Mouse (Mus musculus) liver, postnatal 0 days (tissue): Measurements from ENCODE around the gene Rere. TPM values are rescaled to one million over a fixed set of nuclear protein-coding genes. Genes with fewer than 3 reads are reported as not detected.

ENCODE experiments used
- ATAC-seq: fragments of 200-750 bp; cut with Nextera tagmentation; 2 replicates; pipeline ENCODE4 v1.8.0; 2017; ENCODE audit warnings: mild to moderate bottlenecking, moderate library complexity
- DNase-seq: peaks from one replicate; pipeline ENCODE4 v3.0.0-alpha.2; 2016
- H3K27ac ChIP-seq: fragments of 300-500 bp; sonication (generic); 2 replicates; pipeline ENCODE4 v1.5.1; 2014; ENCODE audit warnings: antibody characterized with exemption, moderate library complexity, mild to moderate bottlenecking, low read depth
- H3K27me3 ChIP-seq: fragments of 300-500 bp; sonication (generic); 2 replicates; pipeline ENCODE4 v1.6.1; 2014; ENCODE audit warnings: low read length, control low read depth, mixed read lengths; ENCODE audit not compliant: insufficient read depth
- H3K36me3 ChIP-seq: fragments of 300-500 bp; sonication (generic); replicated peaks from 2 replicates; pipeline ENCODE4 v1.6.1; 2014; ENCODE audit warnings: mild to moderate bottlenecking, control low read depth, low read length, moderate library complexity, mixed read lengths; ENCODE audit not compliant: insufficient read depth
- H3K4me1 ChIP-seq: fragments of 300-500 bp; sonication (generic); 2 replicates; pipeline ENCODE4 v1.6.1; 2014; ENCODE audit warnings: antibody characterized with exemption, mild to moderate bottlenecking, control low read depth; ENCODE audit not compliant: insufficient read depth
- H3K4me2 ChIP-seq: fragments of 300-500 bp; sonication (generic); 2 replicates; pipeline ENCODE4 v1.6.1; 2014; ENCODE audit warnings: low read depth, mild to moderate bottlenecking, low read length, moderate library complexity, mixed read lengths
- H3K4me3 ChIP-seq: fragments of 300-500 bp; sonication (generic); 2 replicates; pipeline ENCODE4 v1.5.1; 2014; ENCODE audit warnings: low read depth, low read length
- H3K9ac ChIP-seq: fragments of 300-500 bp; sonication (generic); replicated peaks from 2 replicates; pipeline ENCODE4 v1.6.1; 2014; ENCODE audit warnings: mild to moderate bottlenecking, moderate library complexity
- H3K9me3 ChIP-seq: fragments of 300-500 bp; sonication (generic); 2 replicates; pipeline ENCODE4 v1.6.1; 2016; ENCODE audit warnings: mild to moderate bottlenecking, control low read depth, low read length, mixed read lengths
- CTCF ChIP-seq: sonication (generic); IDR thresholded peaks from 2 replicates; pipeline ENCODE4 v1.5.1; 2016; ENCODE audit warnings: antibody characterized with exemption, low read depth
- EP300 ChIP-seq: IDR thresholded peaks from 2 replicates; pipeline ENCODE4 v1.6.1; 2016; ENCODE audit warnings: antibody characterized with exemption, low read depth, mild to moderate bottlenecking
- WGBS: fragments of 180-500 bp; shearing (Covaris S2); extraction: QIAGEN DNeasy Blood & Tissue Kit; methylation state at CpG from one replicate; pipeline ENCODE4 v1.1.7; 2014; ENCODE audit not compliant: insufficient replicate concordance; 5-methylcytosine and 5-hydroxymethylcytosine counted together
- polyA plus RNA-seq: library from polyadenylated mRNA; unstranded; fragments of >200 nt; fragmentation: Nextera tagmentation; extraction: Ambion mirVana; gene quantifications from 2 replicates; pipeline ENCODE4 v1.2.1, GENCODE M21; 2015

Rere gene
- polyA plus RNA-seq, 1 experiment from 2014 or later: 4.3 TPM

DNA sequence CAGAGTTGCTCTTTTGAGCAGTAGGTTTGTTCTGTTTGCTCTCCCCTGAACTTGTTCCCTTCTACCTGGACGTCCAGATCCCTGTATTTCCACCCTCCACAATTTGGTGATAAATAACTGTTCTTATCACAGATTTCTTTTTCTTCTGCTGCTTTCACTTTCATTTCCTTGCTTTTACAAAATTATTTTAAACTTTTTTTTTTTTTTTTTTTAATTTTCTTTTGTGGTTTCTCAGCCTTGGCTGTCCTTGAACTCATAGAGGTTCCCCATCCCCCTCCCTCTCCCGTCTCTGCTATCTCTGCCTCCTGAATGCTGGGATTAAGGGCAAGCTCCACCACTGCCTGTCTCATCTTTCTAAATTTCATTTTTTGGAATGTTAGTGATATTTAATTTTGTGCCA is 234.8 kb downstream of the Rere start:
- ATAC-seq (no peak), DNase-seq (no peak)
- no peak for TF ChIP-seq EP300
- no peak for TF ChIP-seq CTCF
- 21% methylated on average over 2 of the region's 2 CpGs for WGBS
- peaks cover 14% of the 10 kb centered on the region for H3K4me1 ChIP-seq
- H3K27ac ChIP-seq: no peak overlapping the region
- H3K36me3 ChIP-seq: no peaks in the 10 kb centered on the region
- H3K4me2 ChIP-seq: no peak overlapping the region
- H3K9me3 ChIP-seq: no peaks in the 10 kb centered on the region
- no peaks in the 10 kb centered on the region for H3K27me3 ChIP-seq
- H3K9ac ChIP-seq: no peak overlapping the region
- no peak overlapping the region for H3K4me3 ChIP-seq

DNA sequence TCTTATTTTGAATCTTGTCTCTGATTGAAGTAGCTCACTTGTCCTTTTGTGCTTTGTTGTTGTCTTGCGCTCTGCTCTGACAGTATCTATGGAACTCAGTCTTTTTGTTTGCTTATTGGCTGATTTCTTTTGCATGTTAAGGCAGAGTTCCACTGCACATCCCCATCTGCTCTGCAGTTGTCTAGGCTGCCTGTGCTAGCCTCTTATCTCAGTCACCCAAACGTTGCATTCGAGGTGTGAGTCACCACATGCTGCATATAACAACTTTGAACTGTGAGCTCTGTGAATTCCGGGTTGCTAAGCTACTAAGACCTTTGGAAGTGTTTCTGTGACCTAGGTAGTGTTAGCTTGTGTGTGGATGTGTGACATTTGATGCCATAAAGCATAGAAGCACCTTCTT is 235.9 kb downstream of the Rere start:
- TF ChIP-seq EP300 (peak; percentile 65; the same call in 1 of the 2 replicates), CTCF (no peak)
- no peaks in the 10 kb centered on the region for H3K36me3 ChIP-seq
- no peak overlapping the region for H3K9ac ChIP-seq
- DNase-seq (peak; percentile 28), ATAC-seq (peak; percentile 91)
- no peak overlapping the region for H3K4me2 ChIP-seq
- 18% methylated on average over 4 of the region's 4 CpGs for WGBS
- H3K4me1 ChIP-seq: peaks cover 14% of the 10 kb centered on the region
- peak overlapping the region; percentile 50 for H3K27ac ChIP-seq
- no peaks in the 10 kb centered on the region for H3K27me3 ChIP-seq
- H3K9me3 ChIP-seq: no peaks in the 10 kb centered on the region
- no peak overlapping the region for H3K4me3 ChIP-seq

GRCm38 (mm10) chr4:150518826-150519225 is 237.4 kb downstream of the Rere start:
- no peak overlapping the region for H3K4me2 ChIP-seq
- peak; percentile 39 for DNase-seq

DNA sequence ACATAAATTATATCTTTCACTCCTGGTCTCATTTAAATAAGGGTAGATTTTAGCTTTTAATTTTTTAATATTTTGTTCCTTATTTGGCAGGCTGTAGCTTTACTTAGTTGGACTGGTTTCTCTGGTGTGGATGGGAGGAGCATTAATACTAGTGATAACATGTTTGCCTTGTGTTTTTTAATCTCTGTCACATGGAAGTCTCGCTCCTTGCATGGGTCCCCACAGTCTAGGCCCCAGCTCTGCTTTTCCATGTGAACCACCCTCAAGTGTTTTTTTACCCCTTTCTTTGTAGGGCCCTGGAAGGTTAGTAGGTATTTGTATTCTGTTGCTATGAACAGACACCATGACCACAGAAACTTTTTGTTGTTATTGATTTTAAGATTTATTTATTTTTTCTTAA is 238.6 kb downstream of the Rere start:
- Histone ChIP-seq H3K27me3 (no peaks in the 10 kb centered on the region), H3K27ac (no peak overlapping the region), H3K9me3 (no peaks in the 10 kb centered on the region), H3K9ac (no peak overlapping the region), H3K4me1 (peaks cover 27% of the 10 kb centered on the region), H3K4me3 (no peak overlapping the region), H3K36me3 (peaks cover 9% of the 10 kb centered on the region), H3K4me2 (no peak overlapping the region)
- WGBS: 50% methylated on average over 1 of the region's 1 CpGs
- no peak for ATAC-seq
- DNase-seq: no peak
- TF ChIP-seq EP300 (no peak), CTCF (no peak)

More at GRCm38 (mm10) chr4:150518826-150519225, 237.4 kb downstream of the Rere start:
- ATAC-seq: peak; percentile 84
- Histone ChIP-seq H3K4me1 (peaks cover 21% of the 10 kb centered on the region), H3K27ac (peak overlapping the region; percentile 60; the same call in 1 of the 2 replicates), H3K36me3 (no peaks in the 10 kb centered on the region), H3K4me3 (no peak overlapping the region), H3K9ac (no peak overlapping the region), H3K9me3 (no peaks in the 10 kb centered on the region), H3K27me3 (no peaks in the 10 kb centered on the region)
- TF ChIP-seq CTCF: no peak
- no peak for TF ChIP-seq EP300
- 68% methylated on average over 5 of the region's 5 CpGs for WGBS

- no peak overlapping the region for H3K9ac ChIP-seq
- H3K4me2 ChIP-seq: no peak overlapping the region
- peaks cover 21% of the 10 kb centered on the region for H3K4me1 ChIP-seq
- H3K27me3 ChIP-seq: no peaks in the 10 kb centered on the region
- ATAC-seq (no peak), DNase-seq (no peak)
- H3K4me3 ChIP-seq: no peak overlapping the region
- H3K27ac ChIP-seq: no peak overlapping the region
- peaks cover 9% of the 10 kb centered on the region for H3K36me3 ChIP-seq
- WGBS: 73% methylated on average over 5 of the region's 5 CpGs
- no peaks in the 10 kb centered on the region for H3K9me3 ChIP-seq
- TF ChIP-seq CTCF: no peak
- no peak for TF ChIP-seq EP300
Observed at GRCm38 (mm10) chr4:150522425-150522824, 241.0 kb downstream of the Rere start.

GRCm38 (mm10) chr4:150523351-150523750 is 241.9 kb downstream of the Rere start:
- no peak overlapping the region for H3K4me3 ChIP-seq
- H3K4me1 ChIP-seq: peaks cover 18% of the 10 kb centered on the region
- no peak overlapping the region for H3K9ac ChIP-seq
- H3K27me3 ChIP-seq: no peaks in the 10 kb centered on the region
- H3K27ac ChIP-seq: no peak overlapping the region; the same call in 1 of the 2 replicates
- no peak for TF ChIP-seq CTCF
- TF ChIP-seq EP300: no peak; the same call in 1 of the 2 replicates
- no peaks in the 10 kb centered on the region for H3K9me3 ChIP-seq
- peak; percentile 26 for DNase-seq
- no peak overlapping the region for H3K4me2 ChIP-seq
- peaks cover 9% of the 10 kb centered on the region for H3K36me3 ChIP-seq
- peak; percentile 75 for ATAC-seq

GRCm38 (mm10) chr4:150526269-150526668 is 244.8 kb downstream of the Rere start:
- ATAC-seq: no peak
- peaks cover 13% of the 10 kb centered on the region for H3K4me1 ChIP-seq
- DNase-seq: no peak
- no peaks in the 10 kb centered on the region for H3K9me3 ChIP-seq
- 91% methylated on average over 1 of the region's 1 CpGs for WGBS
- TF ChIP-seq EP300: no peak
- no peak for TF ChIP-seq CTCF
- no peaks in the 10 kb centered on the region for H3K27me3 ChIP-seq
- H3K36me3 ChIP-seq: peaks cover 17% of the 10 kb centered on the region
- H3K27ac ChIP-seq: no peak overlapping the region
- H3K9ac ChIP-seq: no peak overlapping the region
- no peak overlapping the region for H3K4me2 ChIP-seq
- H3K4me3 ChIP-seq: no peak overlapping the region
